Mouse (Mus musculus): ENCODE data around the gene Mical2.

GRCm38 (mm10) chr7:112176627-112177026, 49.0 kb upstream of the Mical2 start:
- TF ChIP-seq CTCF (IDR thresholded peaks at IDR 0.05; ENCODE audit: borderline replicate concordance, insufficient read depth, low read depth, low read length): no peak
- TF ChIP-seq POLR2A (IDR thresholded peaks at IDR 0.05; ENCODE audit: borderline replicate concordance, insufficient read depth, low read length): no peak
